Mouse (Mus musculus): ENCODE results near the gene Pcgf3. TPM values are rescaled to one million over a fixed set of nuclear protein-coding genes. Genes with fewer than 3 reads are reported as not detected.

Gene Pcgf3
- 100 to 1,000 TPM in 3 of 26 experiments, 10 to 100 TPM in 23; 17.6 to 138 (median 53.8) TPM for total RNA-seq (2018; cell fraction: chromatin; rRNA removed)
- total RNA-seq (2018; cell fraction: cytosol; rRNA removed): 10 to 100 TPM in 24 of 26 experiments, 1 to 10 TPM in 2; 8.5 to 22.4 (median 12.4) TPM
- total RNA-seq (2018; cell fraction: nucleus; rRNA removed): 100 to 1,000 TPM in 1 of 26 experiments, 10 to 100 TPM in 25; 14.0 to 112 (median 30.9) TPM
- 8.5 to 9.6 TPM (median 9.1 TPM) in 3 replicates for polyA plus RNA-seq (2018)

- Histone ChIP-seq H3K27ac (peak within 1 kb of the TSS; percentile 46), H3K79me2 (ENCODE audit: inconsistent target) (peaks cover 50% of the 10 kb centered on the region), H3K36me3 (ENCODE audit: inconsistent target) (no peaks in the 10 kb centered on the region), H3K4me3 (ENCODE audit: inconsistent target) (peak within 1 kb of the TSS; percentile 97)
- whole genome bisulfite sequencing (ENCODE audit: missing documents): under 1% methylated on average over 46 of the region's 62 CpGs
Observed at GRCm38 (mm10) chr5:108461082-108462065, at the start of gene Pcgf3. TSS of gene Pcgf3 (plus strand) at chr5:108461232.

- Histone ChIP-seq H3K27ac (peak overlapping the region; percentile 17), H3K79me2 (ENCODE audit: inconsistent target) (no peaks in the 10 kb centered on the region), H3K36me3 (ENCODE audit: inconsistent target) (no peaks in the 10 kb centered on the region), H3K4me3 (ENCODE audit: inconsistent target) (no peak overlapping the region)
- 36% methylated on average over 2 of the region's 2 CpGs for WGBS (ENCODE audit: missing documents)
Observed at GRCm38 (mm10) chr5:108414711-108415110, 46.3 kb upstream of the Pcgf3 start.

GRCm38 (mm10) chr5:108422741-108423140, 38.3 kb upstream of the Pcgf3 start:
- WGBS (ENCODE audit: missing documents): 69% methylated on average over 3 of the region's 3 CpGs
- Histone ChIP-seq H3K27ac (no peak overlapping the region), H3K4me3 (ENCODE audit: inconsistent target) (no peak overlapping the region)

GRCm38 (mm10) chr5:108423427-108423826, 37.6 kb upstream of the Pcgf3 start:
- no peaks in the 10 kb centered on the region for H3K36me3 ChIP-seq (ENCODE audit: inconsistent target)
- no peak overlapping the region for H3K4me3 ChIP-seq (ENCODE audit: inconsistent target)
- H3K79me2 ChIP-seq (ENCODE audit: inconsistent target): no peaks in the 10 kb centered on the region
- no peak overlapping the region for H3K27ac ChIP-seq
- WGBS (ENCODE audit: missing documents): 89% methylated on average over 2 of the region's 2 CpGs

More at GRCm38 (mm10) chr5:108422741-108423140, 38.3 kb upstream of the Pcgf3 start:
- Histone ChIP-seq H3K79me2 (ENCODE audit: inconsistent target) (no peaks in the 10 kb centered on the region), H3K36me3 (ENCODE audit: inconsistent target) (no peaks in the 10 kb centered on the region)

GRCm38 (mm10) chr5:108427186-108427585, 33.8 kb upstream of the Pcgf3 start:
- Histone ChIP-seq H3K4me3 (ENCODE audit: inconsistent target) (no peak overlapping the region), H3K36me3 (ENCODE audit: inconsistent target) (peaks cover 30% of the 10 kb centered on the region), H3K27ac (no peak overlapping the region), H3K79me2 (ENCODE audit: inconsistent target) (no peaks in the 10 kb centered on the region; the same call in 1 of the 2 replicates)
- WGBS (ENCODE audit: missing documents): 100% methylated on average over 1 of the region's 1 CpGs

- H3K27ac ChIP-seq: no peak overlapping the region
- H3K79me2 ChIP-seq (ENCODE audit: inconsistent target): peaks cover 18% of the 10 kb centered on the region
- H3K36me3 ChIP-seq (ENCODE audit: inconsistent target): peaks cover 31% of the 10 kb centered on the region
- 94% methylated on average over 6 of the region's 6 CpGs for WGBS (ENCODE audit: missing documents)
- no peak overlapping the region for H3K4me3 ChIP-seq (ENCODE audit: inconsistent target)
Observed at GRCm38 (mm10) chr5:108431196-108431595, 29.8 kb upstream of the Pcgf3 start.

GRCm38 (mm10) chr5:108433804-108434587, 27.0 kb upstream of the Pcgf3 start, which contains the start of gene Atp5k:
TSS of gene Atp5k (minus strand) at chr5:108434448.
- WGBS (ENCODE audit: missing documents): 2% methylated on average over 41 of the region's 42 CpGs
- Histone ChIP-seq H3K4me3 (ENCODE audit: inconsistent target) (peak within 1 kb of the TSS; percentile 100), H3K27ac (peak within 1 kb of the TSS; percentile 61), H3K36me3 (ENCODE audit: inconsistent target) (peaks cover 29% of the 10 kb centered on the region), H3K79me2 (ENCODE audit: inconsistent target) (peaks cover 18% of the 10 kb centered on the region)

GRCm38 (mm10) chr5:108436101-108436500, 24.9 kb upstream of the Pcgf3 start:
- Histone ChIP-seq H3K4me3 (ENCODE audit: inconsistent target) (no peak overlapping the region), H3K79me2 (ENCODE audit: inconsistent target) (peaks cover 18% of the 10 kb centered on the region), H3K36me3 (ENCODE audit: inconsistent target) (peaks cover 12% of the 10 kb centered on the region; the same call in 1 of the 2 replicates), H3K27ac (no peak overlapping the region)
- 79% methylated on average over 2 of the region's 2 CpGs for WGBS (ENCODE audit: missing documents)

GRCm38 (mm10) chr5:108446973-108447372, 14.1 kb upstream of the Pcgf3 start:
- 24% methylated on average over 3 of the region's 3 CpGs for WGBS (ENCODE audit: missing documents)
- H3K27ac ChIP-seq: peak overlapping the region; percentile 7; the same call in 1 of the 2 replicates
- H3K36me3 ChIP-seq (ENCODE audit: inconsistent target): 0 out of 2 replicates have a peak, but pooled peaks cover under 1% of the 10 kb centered on the region
- H3K79me2 ChIP-seq (ENCODE audit: inconsistent target): no peaks in the 10 kb centered on the region
- no peak overlapping the region for H3K4me3 ChIP-seq (ENCODE audit: inconsistent target)

GRCm38 (mm10) chr5:108447857-108448256, 13.2 kb upstream of the Pcgf3 start:
- 58% methylated on average over 7 of the region's 7 CpGs for WGBS (ENCODE audit: missing documents)
- H3K79me2 ChIP-seq (ENCODE audit: inconsistent target): no peaks in the 10 kb centered on the region
- peak overlapping the region; percentile 7; the same call in 1 of the 2 replicates for H3K27ac ChIP-seq
- no peaks in the 10 kb centered on the region for H3K36me3 ChIP-seq (ENCODE audit: inconsistent target)
- peak overlapping the region; percentile 42; the same call in 1 of the 2 replicates for H3K4me3 ChIP-seq (ENCODE audit: inconsistent target)

GRCm38 (mm10) chr5:108448785-108449668, 12.0 kb upstream of the Pcgf3 start, which contains the start of gene Mfsd7a:
TSS of gene Mfsd7a (minus strand) at chr5:108448891.
- Histone ChIP-seq H3K27ac (peak within 1 kb of the TSS; percentile 51), H3K79me2 (ENCODE audit: inconsistent target) (no peaks in the 10 kb centered on the region), H3K36me3 (ENCODE audit: inconsistent target) (no peaks in the 10 kb centered on the region), H3K4me3 (ENCODE audit: inconsistent target) (peak within 1 kb of the TSS; percentile 42)
- WGBS (ENCODE audit: missing documents): 13% methylated on average over 21 of the region's 24 CpGs

- H3K4me3 ChIP-seq (ENCODE audit: inconsistent target): no peak overlapping the region
- H3K79me2 ChIP-seq (ENCODE audit: inconsistent target): no peaks in the 10 kb centered on the region
- 92% methylated on average over 8 of the region's 8 CpGs for WGBS (ENCODE audit: missing documents)
- no peaks in the 10 kb centered on the region for H3K36me3 ChIP-seq (ENCODE audit: inconsistent target)
- H3K27ac ChIP-seq: no peak overlapping the region
Observed at GRCm38 (mm10) chr5:108450837-108451540, 10.0 kb upstream of the Pcgf3 start.

GRCm38 (mm10) chr5:108451611-108452010, 9.4 kb upstream of the Pcgf3 start:
- Histone ChIP-seq H3K36me3 (ENCODE audit: inconsistent target) (no peaks in the 10 kb centered on the region), H3K4me3 (ENCODE audit: inconsistent target) (no peak overlapping the region), H3K27ac (no peak overlapping the region), H3K79me2 (ENCODE audit: inconsistent target) (no peaks in the 10 kb centered on the region)
- WGBS (ENCODE audit: missing documents): 100% methylated on average over 1 of the region's 1 CpGs

Measured in macrophage (primary cell).